Comparison of ENCODE assay signal across 12 mouse cellular contexts in genomic region chr5:90467245-90467644, GRCm38 (mm10). TPM values are rescaled to one million over a fixed set of nuclear protein-coding genes. Genes with fewer than 3 reads are reported as not detected.
DNase-seq lines count a peak whose midpoint lies in the region; ATAC-seq and TF ChIP-seq lines count a peak whose summit lies in the region.
"Had no signal": no experiment of that assay in that cellular context is flagged by ENCODE, and none has a peak within 500 bp of the region (broad histone marks: within the 10 kb centered on the region; RNA-seq: fewer than 3 reads in every experiment).

No protein-coding gene starts in this region.

- no peaks in the 10 kb centered on the region for H3K27me3 ChIP-seq in intestine, postnatal 0 days (replicated peaks; ENCODE audit: control insufficient read depth, insufficient read depth, low read length)

- no peak overlapping the region for H3K4me3 ChIP-seq in intestine, postnatal 0 days (ENCODE audit: low read depth, low read length)

- no peak overlapping the region for H3K9ac ChIP-seq in intestine, postnatal 0 days (ENCODE audit: low read depth, low read length)

- no peak overlapping the region for H3K4me2 ChIP-seq in intestine, postnatal 0 days (replicated peaks; ENCODE audit: low read depth)

- peak; percentile 36 for DNase-seq in left cerebral cortex, postnatal 4 days
- no peak for DNase-seq in left cerebral cortex, adult 8-10 months (ENCODE audit: low spot score in 2 of 2)
- peak; percentile 35 for DNase-seq in embryo, embryonic 11.5 days (ENCODE audit: low read depth, low spot score)
- peak; percentile 84 for DNase-seq in kidney, adult 9 months
- DNase-seq in lung, postnatal 36 days = peak; percentile 37
- DNase-seq in c-Kit-positive CD71-positive TER-119-positive erythroid progenitor cells, embryonic 14.5 days (ENCODE audit: low spot score) = no peak
- DNase-seq: heart, postnatal 14 days; right cerebral cortex, postnatal 4 days had no signal

- ATAC-seq in intestine, postnatal 0 days = no peak
- no peak for ATAC-seq in megakaryocyte, adult 5-6 weeks (ENCODE audit: poor library complexity, severe bottlenecking)

- H3K36me3 ChIP-seq in intestine, postnatal 0 days (ENCODE audit: control insufficient read depth, insufficient read depth) = no peaks in the 10 kb centered on the region

- intact Hi-C loops in left cerebral cortex, postnatal 4 days (cut with DNase I) = no loop called here

- no peak overlapping the region for H3K27ac ChIP-seq in intestine, postnatal 0 days (ENCODE audit: low read depth, low read length)

- WGBS in intestine, postnatal 0 days = 53% methylated on average over 6 of the region's 6 CpGs

- H3K4me1 ChIP-seq in intestine, postnatal 0 days (replicated peaks; ENCODE audit: control insufficient read depth, insufficient read depth, low read length) = no peaks in the 10 kb centered on the region

- no peak for TF ChIP-seq CTCF in intestine, postnatal 0 days (IDR thresholded peaks at IDR 0.05; ENCODE audit: low read depth)

- H3K9me3 ChIP-seq in intestine, postnatal 0 days (ENCODE audit: control insufficient read depth) = no peaks in the 10 kb centered on the region

RNA-seq across cellular contexts. Expression of gene Alb, which starts 6.5 kb away (rescaled TPM):
- total RNA-seq in left cerebral cortex, postnatal 4 days (2021) = 1 to 10 TPM in 1 of 2 experiments, under 1 TPM in 1; 0.46 to 1.6 TPM
- under 1 TPM in 1 of 4 experiments, not detected in 3; 0.51 TPM for total RNA-seq in left cerebral cortex, adult 8-10 months (2022)
- polyA plus RNA-seq in intestine, postnatal 0 days (2015; fragmentation: Nextera tagmentation; extraction: Ambion mirVana) = 0.99 and 1.1 TPM in 2 replicates
- total RNA-seq in megakaryocyte, adult 5-6 weeks (2015) = not detected in 2 replicates
- not detected in 2 replicates for total RNA-seq in megakaryocyte, adult 5-6 weeks (2017)
- total RNA-seq: left cerebral cortex, postnatal 36 days; MEL had no signal

RNA-seq across cellular contexts. Expression of gene Afp, which starts 23.3 kb away (rescaled TPM):
- total RNA-seq in left cerebral cortex, postnatal 4 days (2021) = under 1 TPM in 1 of 2 experiments, not detected in 1; 0.44 TPM
- under 1 TPM in 3 of 4 experiments, not detected in 1; 0.57 to 0.93 (median 0.60) TPM for total RNA-seq in left cerebral cortex, adult 8-10 months (2022)
- 541 and 696 TPM in 2 replicates for polyA plus RNA-seq in intestine, postnatal 0 days (2015; fragmentation: Nextera tagmentation; extraction: Ambion mirVana)
- total RNA-seq in megakaryocyte, adult 5-6 weeks (2015) = not detected in 2 replicates
- total RNA-seq in megakaryocyte, adult 5-6 weeks (2017) = not detected in 2 replicates
- total RNA-seq: heart, postnatal 14 days; left cerebral cortex, postnatal 36 days had no signal

RNA-seq across cellular contexts. Expression of gene Afm, which starts 51.5 kb away (rescaled TPM):
- total RNA-seq in left cerebral cortex, postnatal 4 days (2021) = not detected
- not detected for total RNA-seq in left cerebral cortex, adult 8-10 months (2022)
- polyA plus RNA-seq in intestine, postnatal 0 days (2015; fragmentation: Nextera tagmentation; extraction: Ambion mirVana) = 8.2 and 9.4 TPM in 2 replicates
- not detected in 2 replicates for total RNA-seq in megakaryocyte, adult 5-6 weeks (2015)
- not detected in 2 replicates for total RNA-seq in megakaryocyte, adult 5-6 weeks (2017)
- total RNA-seq: heart, postnatal 14 days; left cerebral cortex, postnatal 36 days; MEL had no signal

Comparison
In these comparisons a context has a peak if more than half of its experiments do, and no peak if none do; other contexts are left out.
1. DNase-seq: peak in left cerebral cortex, postnatal 4 days (single experiment), embryo, embryonic 11.5 days (single experiment), kidney, adult 9 months (single experiment) and lung, postnatal 36 days (single experiment); none in left cerebral cortex, adult 8-10 months (0 of 2) and c-Kit-positive CD71-positive TER-119-positive erythroid progenitor cells, embryonic 14.5 days (single experiment).